Mouse (Mus musculus) layer of hippocampus, adult 11-12 months (tissue): ENCODE measurements at regions not wholly inside any gene's neighbourhood (a gene's known extent, or its start where the extent isn't known, plus 50 kb on each side); places are given as distances from the start of the nearest gene placed in this dataset.

Source experiments
- DNase-seq: peaks from one replicate; pipeline ENCODE4 v3.0.0; 2022; ENCODE audit warnings: low spot score

- DNase-seq, result no peak
Observed at GRCm38 (mm10) chr10:44582736-44583135, 54.4 kb upstream of the Prdm1 start.
